Mouse (Mus musculus): ENCODE data around the gene Odf3l2.
A peak's percentile ranks its signal among the peaks of the same experiment; 100 is the strongest.

Gene Odf3l2

GRCm38 (mm10) chr10:79645711-79646110, at the start of gene Odf3l2:
Gene Odf3l2, minus strand, starts transcription at chr10:79645738.
- DNase-seq (ENCODE audit: extremely low read depth, low read depth) = no peak

GRCm38 (mm10) chr10:79694379-79694655, 48.8 kb upstream of the Odf3l2 start:
- no peak for DNase-seq (ENCODE audit: extremely low read depth, low read depth)

- DNase-seq (ENCODE audit: extremely low read depth, low read depth) = no peak
These were observed 48.2 kb upstream of the Odf3l2 start for GRCm38 (mm10) chr10:79693580-79694378.

GRCm38 (mm10) chr10:79691986-79692548, 46.5 kb upstream of the Odf3l2 start:
- no peak for DNase-seq (ENCODE audit: extremely low read depth, low read depth)

- no peak for DNase-seq (ENCODE audit: extremely low read depth, low read depth)
These were observed 43.6 kb upstream of the Odf3l2 start for GRCm38 (mm10) chr10:79689178-79689577.

GRCm38 (mm10) chr10:79688720-79689119, 43.2 kb upstream of the Odf3l2 start, which contains the start of gene Gzmm:
Gene Gzmm, plus strand, starts transcription at chr10:79689020.
- no peak for DNase-seq (ENCODE audit: extremely low read depth, low read depth)

GRCm38 (mm10) chr10:79687513-79687912, 42.0 kb upstream of the Odf3l2 start:
- no peak for DNase-seq (ENCODE audit: extremely low read depth, low read depth)

- no peak for DNase-seq (ENCODE audit: extremely low read depth, low read depth)
These were observed 41.2 kb upstream of the Odf3l2 start for GRCm38 (mm10) chr10:79686691-79687090.

- no peak for DNase-seq (ENCODE audit: extremely low read depth, low read depth)
These were observed 40.7 kb upstream of the Odf3l2 start for GRCm38 (mm10) chr10:79686219-79686618.

- no peak for DNase-seq (ENCODE audit: extremely low read depth, low read depth)
These were observed 39.4 kb upstream of the Odf3l2 start for GRCm38 (mm10) chr10:79684770-79685600.

- no peak for DNase-seq (ENCODE audit: extremely low read depth, low read depth)
These were observed 38.4 kb upstream of the Odf3l2 start for GRCm38 (mm10) chr10:79683726-79684640.

GRCm38 (mm10) chr10:79682916-79683582, 37.5 kb upstream of the Odf3l2 start:
- DNase-seq (ENCODE audit: extremely low read depth, low read depth) = no peak

- no peak for DNase-seq (ENCODE audit: extremely low read depth, low read depth)
These were observed 37.0 kb upstream of the Odf3l2 start for GRCm38 (mm10) chr10:79682551-79682915.

GRCm38 (mm10) chr10:79681591-79682245, 36.2 kb upstream of the Odf3l2 start, which contains the start of gene Cdc34:
Gene Cdc34, plus strand, starts transcription at chr10:79682195.
- peak; percentile 90 for DNase-seq (ENCODE audit: extremely low read depth, low read depth)

- no peak for DNase-seq (ENCODE audit: extremely low read depth, low read depth)
These were observed 35.3 kb upstream of the Odf3l2 start for GRCm38 (mm10) chr10:79680606-79681495.

- no peak for DNase-seq (ENCODE audit: extremely low read depth, low read depth)
These were observed 30.0 kb upstream of the Odf3l2 start for GRCm38 (mm10) chr10:79675346-79676035.

GRCm38 (mm10) chr10:79673054-79673453, 27.5 kb upstream of the Odf3l2 start:
- DNase-seq (ENCODE audit: extremely low read depth, low read depth) = no peak

GRCm38 (mm10) chr10:79672088-79672455, 26.5 kb upstream of the Odf3l2 start:
- DNase-seq (ENCODE audit: extremely low read depth, low read depth) = no peak
